Mouse (Mus musculus) lung, embryonic 14.5 days (tissue): Measurements from ENCODE around the gene Trp53. TPM values are rescaled to one million over a fixed set of nuclear protein-coding genes. Genes with fewer than 3 reads are reported as not detected.

Source experiments
- ATAC-seq: fragments of 200-750 bp; cut with Nextera tagmentation; 2 replicates; pipeline ENCODE4 v1.8.0; 2017; ENCODE audit warnings: mild to moderate bottlenecking, moderate TSS enrichment, moderate library complexity; ENCODE audit not compliant: insufficient read depth
- DNase-seq: peaks from one replicate; pipeline ENCODE4 v3.0.0-alpha.2; 2015
- H3K27ac ChIP-seq: fragments of 300-500 bp; sonication (generic); 2 replicates; pipeline ENCODE4 v1.5.1; 2014; ENCODE audit warnings: low read depth, mild to moderate bottlenecking, moderate library complexity
- H3K27me3 ChIP-seq: fragments of 300-500 bp; sonication (generic); 2 replicates; pipeline ENCODE4 v1.6.1; 2014; ENCODE audit warnings: low read length, control low read depth; ENCODE audit not compliant: insufficient read depth
- H3K36me3 ChIP-seq: fragments of 300-500 bp; sonication (generic); 2 replicates; pipeline ENCODE4 v1.6.1; 2014; ENCODE audit warnings: control low read depth; ENCODE audit not compliant: insufficient read depth
- H3K4me1 ChIP-seq: fragments of 300-500 bp; sonication (generic); 2 replicates; pipeline ENCODE4 v1.6.1; 2014; ENCODE audit warnings: antibody characterized with exemption, control low read depth; ENCODE audit not compliant: insufficient read depth
- H3K4me2 ChIP-seq: fragments of 300-500 bp; sonication (generic); 2 replicates; pipeline ENCODE4 v1.6.1; 2014; ENCODE audit warnings: mild to moderate bottlenecking
- H3K4me3 ChIP-seq: fragments of 300-500 bp; sonication (generic); 2 replicates; pipeline ENCODE4 v1.5.1; 2014; ENCODE audit warnings: low read depth, low read length
- H3K9ac ChIP-seq: fragments of 300-500 bp; sonication (generic); 2 replicates; pipeline ENCODE4 v1.6.1; 2014
- H3K9me3 ChIP-seq: fragments of 300-500 bp; sonication (generic); 2 replicates; pipeline ENCODE4 v1.6.1; 2016; ENCODE audit warnings: low read depth, low read length, control low read depth
- CTCF ChIP-seq: IDR thresholded peaks from 2 replicates; pipeline ENCODE4 v1.5.1; 2016; ENCODE audit warnings: antibody characterized with exemption, low read depth
- WGBS: fragments of 180-500 bp; shearing (Covaris S2); extraction: QIAGEN DNeasy Blood & Tissue Kit; methylation state at CpG from one replicate; pipeline ENCODE4 v1.1.7; 2014; 5-methylcytosine and 5-hydroxymethylcytosine counted together
- polyA plus RNA-seq: library from polyadenylated mRNA; unstranded; fragments of >200 nt; fragmentation: Nextera tagmentation; extraction: Ambion mirVana; gene quantifications from 2 replicates; pipeline ENCODE4 v1.2.1, GENCODE M21; 2014

Gene Trp53
- polyA plus RNA-seq, 1 experiment from 2014 or later, result 202 TPM

GRCm38 (mm10) chr11:69545957-69546356 lies 34.2 kb upstream of the Trp53 start:
- Histone ChIP-seq H3K9me3 (no peaks in the 10 kb centered on the region), H3K27me3 (0 out of 2 replicates have a peak, but pooled peaks cover 4% of the 10 kb centered on the region), H3K36me3 (no peaks in the 10 kb centered on the region), H3K9ac (peak overlapping the region; percentile 71), H3K4me2 (peak overlapping the region; percentile 99), H3K4me1 (no peaks in the 10 kb centered on the region), H3K27ac (peak overlapping the region; percentile 82), H3K4me3 (peak overlapping the region; percentile 43)
- DNase-seq (peak; percentile 48), ATAC-seq (peak; percentile 13; the same call in 1 of the 2 replicates)
- 14% methylated on average over 7 of the region's 7 CpGs for WGBS
- TF ChIP-seq CTCF, result no peak; the same call in 1 of the 2 replicates

GRCm38 (mm10) chr11:69546423-69547053 lies 33.6 kb upstream of the Trp53 start:
- Histone ChIP-seq H3K4me1 (no peaks in the 10 kb centered on the region), H3K4me3 (peak overlapping the region; percentile 43), H3K4me2 (peak overlapping the region; percentile 99), H3K9me3 (no peaks in the 10 kb centered on the region), H3K36me3 (no peaks in the 10 kb centered on the region), H3K9ac (peak overlapping the region; percentile 71), H3K27ac (peak overlapping the region; percentile 82), H3K27me3 (0 out of 2 replicates have a peak, but pooled peaks cover 4% of the 10 kb centered on the region)
- DNase-seq, result peak; percentile 89
- TF ChIP-seq CTCF, result peak; percentile 59
- under 1% methylated on average over 44 of the region's 44 CpGs for WGBS
- peak; percentile 85 for ATAC-seq

GRCm38 (mm10) chr11:69547071-69547470 lies 33.1 kb upstream of the Trp53 start:
- ATAC-seq, result peak; percentile 49
- Histone ChIP-seq H3K4me2 (peak overlapping the region; percentile 99), H3K9me3 (no peaks in the 10 kb centered on the region), H3K4me3 (peak overlapping the region; percentile 43), H3K27ac (peak overlapping the region; percentile 82), H3K9ac (peak overlapping the region; percentile 71), H3K4me1 (no peaks in the 10 kb centered on the region), H3K36me3 (no peaks in the 10 kb centered on the region), H3K27me3 (0 out of 2 replicates have a peak, but pooled peaks cover 4% of the 10 kb centered on the region)
- DNase-seq, result peak; percentile 76
- TF ChIP-seq CTCF, result peak; percentile 65
- WGBS, result 3% methylated on average over 15 of the region's 15 CpGs

GRCm38 (mm10) chr11:69549060-69549656 lies 31.0 kb upstream of the Trp53 start, which contains the start of gene Dnah2:
Gene Dnah2 (minus strand): TSS chr11:69549110.
- no peak within 1 kb of the TSS for H3K9ac ChIP-seq
- H3K4me2 ChIP-seq, result no peak within 1 kb of the TSS
- 0 out of 2 replicates have a peak, but pooled peaks cover 4% of the 10 kb centered on the region for H3K27me3 ChIP-seq
- 33% methylated on average over 12 of the region's 12 CpGs for WGBS
- no peak within 1 kb of the TSS for H3K4me3 ChIP-seq
- TF ChIP-seq CTCF, result no peak
- H3K9me3 ChIP-seq, result no peaks in the 10 kb centered on the region
- DNase-seq, result no peak
- no peak within 1 kb of the TSS for H3K27ac ChIP-seq
- H3K4me1 ChIP-seq, result no peaks in the 10 kb centered on the region
- no peaks in the 10 kb centered on the region for H3K36me3 ChIP-seq
- ATAC-seq, result no peak

GRCm38 (mm10) chr11:69551310-69551709 lies 28.8 kb upstream of the Trp53 start:
- Histone ChIP-seq H3K36me3 (no peaks in the 10 kb centered on the region), H3K9ac (no peak overlapping the region), H3K27me3 (0 out of 2 replicates have a peak, but pooled peaks cover 4% of the 10 kb centered on the region), H3K9me3 (no peaks in the 10 kb centered on the region), H3K4me3 (no peak overlapping the region), H3K27ac (no peak overlapping the region), H3K4me2 (no peak overlapping the region), H3K4me1 (no peaks in the 10 kb centered on the region)
- ATAC-seq (no peak), DNase-seq (peak; percentile 6)
- 66% methylated on average over 4 of the region's 4 CpGs for WGBS
- no peak for TF ChIP-seq CTCF

GRCm38 (mm10) chr11:69552622-69553340 lies 27.4 kb upstream of the Trp53 start:
- H3K27ac ChIP-seq, result no peak overlapping the region
- ATAC-seq, result no peak
- 21% methylated on average over 14 of the region's 14 CpGs for WGBS
- no peak overlapping the region for H3K9ac ChIP-seq
- no peaks in the 10 kb centered on the region for H3K9me3 ChIP-seq
- no peaks in the 10 kb centered on the region for H3K4me1 ChIP-seq
- no peak overlapping the region for H3K4me3 ChIP-seq
- H3K36me3 ChIP-seq, result no peaks in the 10 kb centered on the region
- no peak overlapping the region for H3K4me2 ChIP-seq
- DNase-seq, result peak; percentile 34
- 0 out of 2 replicates have a peak, but pooled peaks cover 4% of the 10 kb centered on the region for H3K27me3 ChIP-seq
- no peak for TF ChIP-seq CTCF

GRCm38 (mm10) chr11:69553341-69553721 lies 26.8 kb upstream of the Trp53 start:
- 0 out of 2 replicates have a peak, but pooled peaks cover 4% of the 10 kb centered on the region for H3K27me3 ChIP-seq
- H3K9ac ChIP-seq, result no peak overlapping the region
- H3K36me3 ChIP-seq, result no peaks in the 10 kb centered on the region
- no peaks in the 10 kb centered on the region for H3K9me3 ChIP-seq
- H3K4me2 ChIP-seq, result no peak overlapping the region
- TF ChIP-seq CTCF, result no peak
- no peak overlapping the region for H3K4me3 ChIP-seq
- ATAC-seq (no peak), DNase-seq (no peak)
- 5% methylated on average over 2 of the region's 2 CpGs for WGBS
- no peaks in the 10 kb centered on the region for H3K4me1 ChIP-seq
- H3K27ac ChIP-seq, result no peak overlapping the region
